Mouse (Mus musculus) adipocyte (in vitro differentiated cells): ENCODE data around the gene Mbip.
A peak's percentile ranks its signal among the peaks of the same experiment; 100 is the strongest.

Source experiments
- DNase-seq: peaks from one replicate; pipeline ENCODE4 v3.0.0-alpha.2; 2016; ENCODE audit warnings: low spot score

The Mbip gene

DNA sequence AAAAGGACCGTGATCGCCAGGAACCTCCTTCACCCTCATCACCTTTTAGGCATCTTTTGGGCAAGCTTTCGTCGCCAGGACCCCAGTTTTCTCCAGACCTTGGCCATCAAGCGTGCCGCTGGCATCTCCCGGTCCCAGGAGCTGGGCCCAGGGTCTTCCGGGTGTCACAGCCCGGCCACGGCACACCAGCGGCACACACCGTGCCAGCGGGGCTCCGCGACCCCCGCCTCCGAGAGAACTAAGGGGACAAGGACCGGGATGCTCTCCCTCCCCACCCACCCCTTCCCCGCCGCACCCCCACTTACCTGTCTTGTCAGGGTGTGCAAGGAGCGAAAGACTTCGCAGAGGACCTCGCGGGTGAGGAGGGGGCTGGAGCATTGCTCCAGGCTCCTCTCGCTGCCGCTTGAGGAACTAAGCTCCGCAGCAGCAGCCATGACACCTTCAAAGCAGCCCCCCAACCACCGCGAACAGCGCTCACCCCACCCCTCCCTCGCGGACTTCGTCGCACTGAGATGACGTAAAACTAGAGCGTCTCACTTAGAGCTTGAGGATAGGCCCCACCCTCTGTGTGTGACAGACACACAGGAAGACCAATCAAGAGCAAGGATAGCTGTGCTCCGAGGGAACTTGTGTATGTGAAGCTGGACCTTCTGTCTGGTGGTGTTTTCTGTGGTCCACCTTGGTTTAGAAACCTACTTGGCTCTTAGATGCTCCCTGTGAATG, at the start of gene Mbip:
Gene Mbip, minus strand, starts transcription at position 528 of the 723 bp plus-strand sequence.
- peak; percentile 99 for DNase-seq

DNA sequence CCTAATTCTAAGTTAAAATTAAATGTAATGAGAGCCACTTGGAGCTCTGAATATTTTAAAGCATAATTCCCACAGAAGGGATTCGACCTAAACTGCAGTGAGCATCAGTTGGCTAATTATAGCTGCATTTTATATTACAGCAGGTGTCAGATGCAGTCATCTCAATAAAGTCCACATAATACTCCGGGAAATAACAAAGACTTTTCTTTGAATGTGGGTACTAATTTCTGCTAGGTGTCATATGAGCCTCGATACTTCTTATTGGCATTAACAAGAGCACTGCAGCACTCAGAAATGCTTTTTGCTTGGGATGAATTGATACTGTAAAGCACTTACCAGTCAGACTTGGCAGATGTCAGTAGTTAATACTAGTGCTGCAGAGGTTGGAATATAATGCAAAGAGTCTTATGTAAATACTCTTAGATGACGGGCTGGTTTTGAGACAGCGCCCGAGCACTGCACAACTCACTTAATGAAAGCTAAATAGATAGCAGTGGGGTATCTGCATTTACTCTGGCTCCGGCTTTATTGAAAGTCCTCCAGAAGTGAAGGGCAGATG, 42.0 kb upstream of the Mbip start:
- no peak for DNase-seq

DNA sequence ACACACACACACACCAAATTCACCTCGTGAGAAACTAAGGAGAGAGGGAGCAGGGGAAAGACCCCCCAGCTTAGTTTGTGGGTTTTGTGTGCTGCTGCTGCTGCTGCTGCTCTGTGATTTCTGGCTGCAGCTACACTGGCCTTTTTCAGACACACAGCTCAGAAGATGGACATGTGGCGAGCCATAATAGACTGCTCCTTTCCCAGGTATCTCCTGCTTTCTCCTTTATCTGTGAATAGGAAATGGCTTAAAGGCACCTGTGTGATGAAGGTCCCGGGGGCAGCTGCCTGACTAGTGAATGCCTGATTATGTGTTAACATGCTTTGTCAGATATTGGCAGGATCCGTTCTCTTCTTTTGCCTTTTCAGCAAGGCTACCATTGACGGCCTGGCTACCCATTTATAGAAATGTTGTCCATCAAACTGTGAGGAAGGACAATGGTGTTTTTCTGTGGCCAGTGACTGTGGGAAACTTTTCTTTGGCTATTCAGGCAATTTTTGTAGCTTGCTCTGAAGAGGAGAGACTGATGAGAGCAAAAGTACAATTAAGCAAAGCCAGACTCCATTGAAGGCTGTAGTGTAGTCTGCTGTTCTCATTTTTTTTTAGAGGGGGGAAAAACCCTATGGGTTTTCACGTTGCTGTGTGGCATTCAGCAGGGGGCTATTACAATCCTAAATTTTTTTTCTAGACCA, 41.4 kb upstream of the Mbip start:
- DNase-seq, result no peak

DNA sequence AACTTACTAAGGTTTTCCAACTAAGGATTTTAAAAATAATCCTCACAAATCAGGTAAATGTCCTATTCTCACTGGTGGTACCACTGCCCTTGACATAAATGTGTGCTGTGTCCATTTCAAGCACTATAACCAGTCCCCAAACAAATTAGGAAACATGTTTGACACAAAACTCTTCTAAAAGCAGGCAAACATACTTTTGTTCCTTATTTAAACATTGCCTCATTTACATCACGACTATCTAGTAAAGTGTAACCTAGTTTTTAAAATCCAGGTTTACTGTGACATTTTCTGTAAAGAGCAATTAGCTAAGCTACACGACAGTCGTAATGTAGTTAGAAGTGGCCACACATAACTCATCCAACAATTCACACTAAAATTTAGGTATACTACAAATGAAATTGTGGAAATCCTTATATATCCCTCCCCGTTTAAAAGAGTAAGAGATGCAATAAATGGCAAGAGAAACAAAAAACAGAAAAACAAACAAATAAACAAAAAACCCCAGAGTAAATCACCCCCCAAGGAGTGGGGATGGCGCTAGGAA, 851 bp downstream of the Mbip start:
- DNase-seq, result peak; percentile 30

DNA sequence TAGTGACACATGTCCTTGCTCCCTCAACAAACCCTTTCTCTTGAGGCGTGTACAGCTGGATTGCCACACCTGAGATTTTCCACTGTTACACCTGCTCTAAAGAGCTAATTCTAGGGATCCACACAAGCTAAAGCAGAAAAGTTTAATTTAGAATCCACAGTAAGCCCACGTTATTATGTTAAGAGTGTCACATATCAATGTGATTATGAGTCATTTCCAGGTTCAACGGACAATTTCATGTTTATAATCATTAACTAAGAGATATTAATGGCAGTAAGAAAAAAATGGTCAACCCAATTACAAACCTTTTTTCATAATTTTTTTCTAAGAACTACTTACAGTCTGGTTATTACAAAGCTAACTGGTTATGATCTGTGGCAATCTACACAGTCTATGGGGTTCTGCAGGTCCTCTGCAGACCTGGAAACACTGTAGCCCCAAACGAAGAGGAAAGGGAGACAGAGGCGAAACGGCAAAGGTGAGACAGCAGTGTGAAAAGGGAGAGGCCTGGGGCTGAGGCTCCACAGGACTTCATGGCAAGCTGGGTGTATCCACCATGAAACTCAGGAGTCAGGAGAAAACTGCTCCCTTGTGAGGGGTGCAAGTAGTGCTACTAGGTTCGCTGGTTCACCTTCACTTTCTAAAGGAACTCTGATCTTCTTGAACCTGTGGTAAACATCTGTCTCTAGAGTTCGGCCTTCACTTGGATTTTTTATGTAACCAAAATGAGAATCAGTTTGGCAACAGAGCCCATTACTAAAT, 6.2 kb downstream of the Mbip start:
- no peak for DNase-seq

DNA sequence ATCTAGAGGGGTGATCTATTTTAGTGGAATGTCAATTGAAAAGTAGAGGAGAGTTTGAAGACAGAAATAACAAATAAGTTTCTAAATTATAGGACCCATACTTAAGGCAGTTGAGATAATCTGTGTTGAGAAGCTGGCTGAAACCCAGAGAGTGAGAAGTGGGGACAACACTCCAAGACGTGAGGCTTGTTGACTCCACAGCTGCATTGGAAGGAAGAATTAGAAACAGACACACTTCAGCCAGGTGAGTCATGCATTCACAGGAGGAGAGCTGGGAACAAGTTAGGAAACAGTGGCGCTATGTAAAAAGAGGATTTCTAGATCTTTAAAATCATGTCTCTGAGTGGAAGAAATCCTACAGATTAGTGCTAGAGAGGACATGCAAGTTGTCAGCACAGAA, 12.2 kb downstream of the Mbip start:
- DNase-seq, result no peak

DNA sequence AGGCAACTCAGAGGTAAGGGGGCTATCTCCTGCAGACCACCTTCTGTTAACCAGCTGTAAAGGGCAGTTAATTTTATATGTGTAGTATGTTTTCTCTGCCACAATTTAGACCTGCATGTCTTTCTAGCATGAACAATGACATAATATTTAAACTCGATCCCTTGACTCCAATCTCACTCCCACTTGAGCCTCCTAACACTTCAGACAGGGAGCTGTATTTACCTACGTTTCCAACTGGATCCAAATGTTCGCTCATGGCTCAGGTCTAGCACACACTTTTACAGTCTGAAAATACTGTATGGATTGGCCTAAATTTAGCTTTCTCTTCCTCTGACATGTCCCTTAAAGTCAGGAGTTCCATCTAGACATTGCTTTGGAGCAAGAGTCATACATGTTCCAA, 13.2 kb downstream of the Mbip start:
- DNase-seq, result no peak

DNA sequence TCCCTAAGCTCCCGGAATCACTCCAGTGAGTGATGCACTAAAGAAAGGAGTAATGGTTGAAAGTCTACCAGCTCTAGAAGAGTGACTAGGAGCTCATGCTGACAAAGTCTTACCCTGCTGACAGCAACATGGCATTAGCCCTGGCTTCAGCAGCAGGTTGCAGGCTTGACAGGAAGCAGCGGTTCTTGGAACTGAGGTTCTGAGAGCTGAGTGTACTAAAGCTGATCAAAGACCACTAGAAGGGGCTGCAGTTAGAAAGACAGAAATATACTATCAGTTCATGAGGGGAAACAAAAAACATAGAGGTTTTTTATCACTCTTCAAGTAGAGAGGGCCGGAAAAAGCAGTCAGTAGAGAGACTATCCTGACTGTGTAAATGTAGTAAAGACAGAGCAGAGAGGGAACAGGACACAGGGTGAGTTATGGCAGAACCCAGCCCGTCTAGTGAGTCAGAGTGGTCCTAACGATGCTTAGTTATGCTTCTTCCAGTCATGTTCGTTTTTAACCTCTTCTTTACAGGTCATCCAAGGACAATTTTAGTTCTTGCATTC, 18.2 kb downstream of the Mbip start:
- no peak for DNase-seq

DNA sequence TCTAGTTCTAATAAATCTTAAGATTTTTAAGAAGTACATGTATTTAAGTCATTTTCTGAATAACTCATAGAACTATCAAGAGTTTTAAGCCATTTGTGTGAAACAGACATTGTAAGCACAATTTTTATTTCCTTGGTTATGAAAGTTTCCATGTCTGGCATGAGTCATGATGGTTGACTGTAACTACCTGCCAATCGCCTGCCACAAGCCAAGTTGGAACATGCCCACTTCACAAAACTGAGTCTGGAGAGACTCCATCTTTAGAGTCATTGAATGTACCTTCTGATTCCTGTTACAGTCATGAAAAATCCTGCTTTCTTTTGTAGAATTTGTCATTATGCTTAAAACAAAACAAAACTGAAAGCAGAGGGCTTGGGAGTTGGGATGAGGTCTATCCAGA, 19.8 kb downstream of the Mbip start:
- DNase-seq, result peak; percentile 18

DNA sequence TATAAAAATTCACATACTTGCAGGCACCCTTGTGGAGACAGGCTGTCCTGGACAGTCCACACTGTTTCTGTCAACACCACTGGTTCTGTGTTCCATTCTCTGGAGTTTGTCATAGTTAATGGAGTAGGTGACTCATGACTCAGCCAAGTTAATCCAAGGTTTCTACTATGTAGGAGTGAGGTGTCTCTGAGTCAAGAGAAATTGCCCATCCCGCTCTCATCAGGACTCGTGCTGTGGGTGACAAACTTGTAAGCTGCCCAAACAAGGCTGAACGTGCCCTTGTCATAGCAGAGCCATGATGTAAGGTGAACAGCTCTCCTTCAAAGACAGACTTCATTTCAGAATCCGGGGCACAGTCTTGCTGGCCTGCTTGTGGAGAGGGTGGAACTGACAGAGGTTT, 26.8 kb downstream of the Mbip start:
- no peak for DNase-seq

DNA sequence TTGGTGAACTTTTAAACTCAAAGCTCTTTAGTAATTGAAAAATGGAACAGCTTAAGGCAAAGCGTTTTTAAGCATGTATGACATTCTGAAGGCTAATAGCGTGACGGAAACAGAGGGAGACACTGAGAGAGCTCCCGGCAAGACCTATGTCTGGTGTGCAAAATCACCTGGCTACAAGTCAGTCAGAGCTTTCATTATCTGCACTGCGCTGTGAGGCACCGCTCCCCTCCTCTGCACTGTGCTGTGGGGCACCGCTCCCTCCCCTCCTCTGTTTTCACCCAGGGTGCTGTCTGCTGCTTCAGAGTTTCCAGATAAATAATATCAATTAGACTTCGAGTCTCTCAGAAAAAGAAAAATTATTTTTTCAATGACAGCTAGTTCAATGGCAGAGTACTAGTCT, 27.6 kb downstream of the Mbip start:
- DNase-seq, result no peak

DNA sequence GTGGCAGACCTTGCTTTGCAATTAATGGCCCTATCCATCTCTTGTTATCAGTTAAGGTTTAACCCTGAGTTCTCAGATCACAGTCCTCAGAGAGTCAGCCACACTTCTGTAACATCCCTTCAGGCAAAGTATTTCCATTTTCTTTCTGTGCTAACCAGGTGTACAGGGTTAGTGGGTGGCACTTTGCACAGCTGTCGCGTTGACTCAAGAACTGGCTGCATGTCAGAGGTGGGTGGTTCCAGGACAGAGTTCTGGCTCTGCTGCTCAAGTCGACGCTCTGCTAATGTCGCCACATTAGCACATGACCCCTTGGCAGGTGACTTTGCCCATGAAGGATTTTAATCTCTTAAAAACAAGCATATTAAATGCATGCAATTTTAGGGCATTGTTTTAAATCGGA, 39.9 kb downstream of the Mbip start:
- no peak for DNase-seq

DNA sequence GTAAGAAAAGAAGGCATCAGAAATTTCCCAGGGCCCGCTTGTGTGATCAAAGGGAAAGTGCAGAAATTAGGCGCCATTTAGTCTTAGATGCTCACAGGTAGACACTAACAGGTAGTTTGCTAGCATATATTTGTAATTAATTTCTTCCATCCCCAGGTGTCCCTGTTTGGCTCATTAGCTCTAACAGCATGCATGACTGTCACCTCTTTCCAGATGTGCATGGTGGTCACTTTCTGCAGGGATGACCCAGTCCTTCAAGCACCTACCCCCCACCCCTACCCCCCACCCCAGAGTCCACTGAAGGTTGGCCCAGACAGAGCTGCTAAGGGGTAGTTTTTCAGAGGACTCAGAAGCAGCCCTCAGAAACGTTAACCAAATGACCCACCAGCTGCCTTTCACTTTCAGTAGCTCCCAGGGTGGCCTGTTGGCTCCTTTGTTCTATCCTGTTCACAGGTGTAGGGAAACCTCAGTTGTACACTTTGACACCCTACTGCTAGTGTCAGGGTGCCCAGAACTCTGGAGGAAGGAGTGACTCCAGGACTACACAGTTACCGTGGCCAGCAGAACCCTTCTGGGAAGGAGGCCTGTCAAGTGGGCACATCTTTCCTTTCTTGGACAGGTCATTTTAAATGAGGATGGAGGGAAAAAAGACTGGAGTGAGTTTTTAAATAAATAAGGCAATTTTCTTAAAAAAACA, 43.2 kb downstream of the Mbip start:
- no peak for DNase-seq

DNA sequence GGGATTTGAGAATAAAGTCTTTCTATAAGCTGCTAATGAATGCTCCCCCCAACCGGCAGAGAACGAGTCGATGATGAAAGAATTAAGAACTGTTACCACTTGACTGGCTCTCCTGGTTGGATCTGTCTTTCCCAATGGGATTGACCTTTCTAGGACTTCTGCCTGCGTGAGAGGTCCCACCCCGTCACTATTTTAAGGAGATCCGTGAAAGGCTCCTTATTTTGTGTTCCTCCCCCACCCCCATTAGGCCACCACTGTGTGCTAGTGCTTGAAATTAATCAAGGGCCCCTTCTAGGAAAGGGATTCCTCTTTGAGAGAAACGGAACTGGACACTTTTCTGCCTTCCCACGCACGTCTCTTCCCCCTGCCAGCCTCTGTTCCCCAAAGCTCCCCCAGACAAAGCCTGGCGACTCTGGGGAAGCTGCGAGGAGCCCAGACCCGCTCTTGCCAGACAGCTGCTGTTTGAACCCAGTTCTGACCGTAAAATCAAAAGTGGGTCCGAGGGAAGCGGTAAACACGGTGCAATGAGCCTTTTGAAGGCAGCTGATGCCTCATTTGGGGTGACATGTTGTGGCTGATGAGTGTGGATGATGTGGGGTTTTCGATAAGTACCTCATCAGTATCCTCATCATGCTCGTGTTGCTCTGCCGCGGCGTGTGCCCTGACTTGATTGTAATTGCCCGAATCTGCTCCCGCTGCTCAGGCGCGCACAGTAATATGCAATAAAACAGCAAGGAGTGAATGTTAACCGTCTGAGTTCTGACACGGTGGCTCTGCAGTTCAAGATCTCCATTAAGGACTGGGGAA, 44.0 kb downstream of the Mbip start:
- no peak for DNase-seq

DNA sequence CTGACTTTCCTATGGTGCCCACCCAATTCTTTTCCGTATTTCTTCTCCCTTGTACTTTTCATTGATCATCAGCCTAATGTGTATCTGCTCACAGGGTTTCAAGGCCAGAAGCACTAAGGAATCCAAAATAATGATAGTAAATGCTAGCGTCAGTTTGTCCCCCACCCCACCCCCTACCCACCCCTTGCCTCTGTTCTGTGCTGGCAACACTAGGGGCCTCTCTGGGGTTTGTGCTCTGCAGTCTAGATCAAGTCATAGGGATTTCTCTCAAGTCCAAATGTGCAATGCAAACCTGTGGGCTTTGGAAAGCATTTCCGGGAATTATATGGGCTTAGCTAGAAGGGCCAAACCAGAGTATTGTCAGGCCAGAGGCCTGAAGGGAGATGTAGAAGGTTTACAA, 46.1 kb downstream of the Mbip start:
- no peak for DNase-seq

DNA sequence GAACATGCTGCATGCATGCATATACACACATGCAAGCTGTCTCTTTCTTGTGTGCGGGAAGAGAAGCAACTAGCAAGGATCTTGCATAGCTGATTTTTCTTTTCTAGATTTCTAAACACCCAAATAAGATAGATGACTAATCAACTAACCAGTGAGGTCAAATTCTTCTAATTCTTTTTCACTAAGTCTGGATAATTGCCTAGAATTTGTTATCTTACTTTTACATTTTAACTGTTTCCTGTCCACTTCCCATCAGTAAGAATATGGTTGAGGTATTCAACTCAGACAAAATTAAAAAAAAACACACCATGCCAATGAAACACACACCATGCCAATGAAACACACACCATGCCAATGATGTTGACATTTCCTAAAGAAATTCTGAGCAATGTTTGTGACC, 46.8 kb downstream of the Mbip start:
- DNase-seq, result no peak

DNA sequence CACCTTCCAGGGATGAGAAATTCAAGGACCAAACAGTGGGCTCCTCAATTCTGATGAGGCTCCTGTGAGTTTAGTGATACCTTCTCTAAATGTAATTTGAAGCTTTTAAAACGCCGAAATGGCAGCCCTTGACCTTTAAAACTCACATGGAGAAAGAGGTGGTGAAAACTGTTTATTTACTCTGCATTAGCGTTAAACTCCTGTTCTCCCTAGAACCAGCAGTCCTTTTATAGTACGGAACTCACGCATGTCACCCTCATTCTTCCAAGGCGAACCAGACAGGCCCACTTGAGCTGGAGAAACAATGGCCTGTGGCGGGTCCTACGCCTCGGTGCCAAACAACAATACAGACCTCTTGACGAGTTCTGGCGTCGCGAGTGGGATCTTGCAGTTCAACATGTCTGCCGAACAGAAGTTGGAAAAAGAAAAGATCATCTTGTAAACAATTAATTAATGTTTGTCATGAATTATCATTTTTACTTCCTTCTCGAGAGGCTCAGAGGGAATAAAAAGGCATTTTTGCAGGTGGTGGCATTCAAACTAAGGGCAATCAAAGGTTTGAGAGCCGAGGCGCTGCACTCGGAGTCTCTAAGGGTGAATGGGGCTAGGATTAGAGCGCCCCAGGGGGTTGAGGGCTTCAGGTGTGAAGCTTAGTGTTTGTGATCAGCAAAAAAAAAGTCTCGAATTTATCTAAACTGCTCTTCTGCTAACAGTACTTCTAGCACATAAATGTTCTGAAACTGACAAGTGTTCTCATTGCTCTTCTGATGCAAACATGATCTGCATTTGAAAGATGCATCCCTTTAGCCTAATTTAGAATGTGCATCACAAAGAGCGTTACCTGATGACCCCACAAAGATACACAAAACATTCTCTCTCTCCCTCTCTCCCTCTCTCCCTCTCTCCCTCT, 47.5 kb downstream of the Mbip start:
- DNase-seq, result no peak

DNA sequence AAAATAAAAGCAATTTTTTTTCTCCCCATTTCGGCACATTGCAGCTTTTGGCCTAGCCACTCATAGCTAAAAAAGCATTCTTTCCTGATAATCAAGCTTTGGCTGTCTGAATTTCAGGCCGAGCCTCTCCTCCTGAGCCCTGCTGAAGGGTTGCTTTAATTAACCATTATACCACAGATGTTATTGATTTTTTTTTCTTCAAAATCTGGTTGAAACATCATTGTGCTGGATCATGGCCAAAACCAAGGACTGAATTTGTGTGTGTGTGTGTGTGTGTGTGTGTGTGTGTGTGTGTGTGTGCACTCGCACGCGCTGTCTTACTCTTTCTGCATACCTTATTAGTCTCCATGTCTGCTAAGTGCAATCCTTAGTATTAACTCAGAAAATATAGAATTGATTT, 48.6 kb downstream of the Mbip start:
- DNase-seq, result no peak

DNA sequence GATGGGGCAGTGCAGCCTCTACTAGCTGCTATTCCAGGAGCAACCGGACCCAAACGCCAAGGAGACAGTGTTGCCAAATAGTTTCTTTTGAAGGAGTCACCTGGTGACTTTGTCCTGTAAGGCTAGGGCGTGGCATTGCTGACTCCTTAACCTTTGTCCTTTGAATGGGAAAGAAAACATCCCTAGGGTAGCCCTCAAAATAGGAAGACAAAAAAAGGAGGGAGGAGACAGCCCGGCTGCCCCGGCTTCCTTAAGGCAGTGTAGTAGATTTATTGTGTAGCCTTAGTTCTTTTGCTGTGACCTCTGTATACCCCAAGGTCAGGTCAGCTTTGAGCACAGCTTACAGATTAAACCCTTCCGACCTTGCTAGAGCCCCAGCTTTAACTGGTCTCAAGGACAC, 49.2 kb downstream of the Mbip start:
- DNase-seq, result no peak

DNA sequence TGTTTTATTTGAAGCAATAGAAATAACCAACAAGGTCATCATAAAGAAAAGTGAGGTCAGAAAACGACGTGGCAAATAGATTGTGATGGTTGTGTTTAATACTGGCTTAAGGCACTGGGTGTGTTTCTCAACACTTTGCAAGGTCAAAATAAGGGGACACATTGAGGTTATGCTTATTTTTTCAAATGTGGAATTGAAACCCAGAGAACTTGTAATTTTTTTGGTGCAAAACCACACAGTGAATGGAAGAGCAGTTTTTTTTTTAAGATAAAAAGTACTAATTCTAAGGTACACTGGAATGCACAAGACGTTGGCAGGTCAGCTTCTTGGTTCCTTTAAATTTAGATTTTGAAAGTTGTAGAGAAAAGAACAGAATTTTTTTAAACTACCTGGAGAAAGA, 50.5 kb downstream of the Mbip start:
- no peak for DNase-seq
